Mouse (Mus musculus) heart, postnatal 0 days (tissue): Measurements from ENCODE around the gene Syt8.

ENCODE experiments used
- CTCF ChIP-seq: IDR thresholded peaks from 2 replicates; pipeline ENCODE4 v1.5.1; 2016; ENCODE audit warnings: antibody characterized with exemption, control low read depth, low read depth
- EP300 ChIP-seq: IDR thresholded peaks from 2 replicates; pipeline ENCODE4 v1.6.1; 2016; ENCODE audit warnings: antibody characterized with exemption, low read depth

DNA sequence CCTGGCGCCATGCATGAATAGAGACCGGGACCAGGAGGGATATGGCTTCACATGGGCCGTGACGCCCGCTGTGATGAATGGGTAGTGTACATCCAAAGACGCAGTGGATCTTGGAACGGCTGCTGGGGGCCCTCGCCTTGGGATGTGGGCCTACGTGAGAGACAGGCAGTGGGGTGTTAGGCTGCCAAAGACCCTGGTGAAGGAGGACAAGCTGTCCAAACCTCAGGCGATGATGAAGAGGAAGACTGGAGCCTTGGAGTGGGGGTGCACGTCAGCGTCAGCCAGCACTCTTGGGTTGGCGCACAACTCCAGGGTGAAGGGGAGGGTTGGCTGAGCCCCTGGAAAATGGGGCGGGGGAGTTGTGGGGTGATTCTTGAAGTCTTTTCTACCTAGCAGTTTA lies 3.5 kb upstream of the Syt8 start:
- TF ChIP-seq CTCF (no peak), EP300 (no peak)
